Mouse (Mus musculus) olfactory bulb, adult 2 months (tissue): Measurements from ENCODE around the gene Sgsm2.

Experiments used
- CTCF ChIP-seq: fragments of 200-500 bp; IDR thresholded peaks from 2 replicates; pipeline ENCODE4 v1.5.1; 2012; ENCODE audit warnings: low read depth, mild to moderate bottlenecking, low read length, moderate library complexity; ENCODE audit not compliant: insufficient read depth
- POLR2A ChIP-seq: fragments of 200-500 bp; IDR thresholded peaks from 2 replicates; pipeline ENCODE4 v1.6.1; 2012; ENCODE audit warnings: mild to moderate bottlenecking, low read depth, low read length, moderate library complexity; ENCODE audit not compliant: insufficient read depth

- no peak for TF ChIP-seq CTCF
- no peak for TF ChIP-seq POLR2A
These were observed 51.1 kb downstream of the Sgsm2 start for GRCm38 (mm10) chr11:74845784-74846183.
